Mouse (Mus musculus): ENCODE data around the gene Wasf2. TPM values are rescaled to one million over a fixed set of nuclear protein-coding genes. Genes with fewer than 3 reads are reported as not detected.

The Wasf2 gene
- 10 to 100 TPM; 77.8 to 88.8 TPM for total RNA-seq (2021)
- long read RNA-seq, experiment 1, full-length matches to known transcripts = 1 of 11 reads
- long read RNA-seq, experiment 1, partial matches to known transcripts = 0 of 11 reads
- long read RNA-seq, experiment 1, other reads (novel, unspliced or antisense) = 10 of 11 reads
- long read RNA-seq, experiment 2, partial matches to known transcripts = 2 of 5 reads
- long read RNA-seq, experiment 2, other reads (novel, unspliced or antisense) = 3 of 5 reads

- peak; percentile 94 to 96 for DNase-seq
These were observed at the start of gene Wasf2 for GRCm38 (mm10) chr4:133129931-133130889. Gene Wasf2 (plus strand): TSS chr4:133130505.

- DNase-seq = no peak
These were observed 49.4 kb upstream of the Wasf2 start for GRCm38 (mm10) chr4:133080862-133081261.

GRCm38 (mm10) chr4:133082216-133082773 lies 48.0 kb upstream of the Wasf2 start:
- DNase-seq = no peak

- DNase-seq = peak; percentile 85 to 90
These were observed 46.1 kb upstream of the Wasf2 start for GRCm38 (mm10) chr4:133083991-133084861.

- peak in 1 of 2 experiments; percentile 58 for DNase-seq
These were observed 45.1 kb upstream of the Wasf2 start for GRCm38 (mm10) chr4:133085011-133085782.

- peak; percentile 53 to 54 for DNase-seq
These were observed 44.4 kb upstream of the Wasf2 start for GRCm38 (mm10) chr4:133085783-133086342.

- DNase-seq = no peak
These were observed 43.1 kb upstream of the Wasf2 start for GRCm38 (mm10) chr4:133087177-133087714.

GRCm38 (mm10) chr4:133087835-133088234 lies 42.5 kb upstream of the Wasf2 start:
- peak; percentile 79 to 88 for DNase-seq

GRCm38 (mm10) chr4:133089319-133089718 lies 41.0 kb upstream of the Wasf2 start:
- DNase-seq = no peak

GRCm38 (mm10) chr4:133089802-133090201 lies 40.5 kb upstream of the Wasf2 start:
- DNase-seq = no peak

- DNase-seq = peak in 1 of 2 experiments; percentile 50
These were observed 40.0 kb upstream of the Wasf2 start for GRCm38 (mm10) chr4:133090276-133090719.

- peak; percentile 57 to 65 for DNase-seq
These were observed 39.4 kb upstream of the Wasf2 start for GRCm38 (mm10) chr4:133090720-133091458.

- no peak for DNase-seq
These were observed 38.9 kb upstream of the Wasf2 start for GRCm38 (mm10) chr4:133091459-133091785.

GRCm38 (mm10) chr4:133092453-133092901 lies 37.8 kb upstream of the Wasf2 start:
- DNase-seq = peak; percentile 65 to 75

GRCm38 (mm10) chr4:133093056-133093455 lies 37.2 kb upstream of the Wasf2 start:
- no peak for DNase-seq

GRCm38 (mm10) chr4:133093481-133094033 lies 36.7 kb upstream of the Wasf2 start:
- DNase-seq = peak; percentile 61 to 68

GRCm38 (mm10) chr4:133094255-133094654 lies 36.0 kb upstream of the Wasf2 start:
- no peak for DNase-seq

GRCm38 (mm10) chr4:133094936-133095733 lies 35.2 kb upstream of the Wasf2 start:
- peak; percentile 81 to 88 for DNase-seq

Data from heart, adult 18-20 months (tissue).